Mouse (Mus musculus): ENCODE results near the gene Mtf2. TPM values are rescaled to one million over a fixed set of nuclear protein-coding genes. Genes with fewer than 3 reads are reported as not detected.
"Not testable (repeated sequence)": the region's sequence is repeated elsewhere in the genome, so short reads cannot be mapped to it uniquely, and the experiment has no call there.

The Mtf2 gene
- 10 to 100 TPM; 17.8 to 23.6 TPM for total RNA-seq (2021)
- long read RNA-seq, experiment 1, full-length matches to known transcripts, result 6 of 19 reads
- long read RNA-seq, experiment 1, partial matches to known transcripts, result 3 of 19 reads
- long read RNA-seq, experiment 1, other reads (novel, unspliced or antisense), result 10 of 19 reads
- long read RNA-seq, experiment 2, full-length matches to known transcripts, result 6 of 20 reads
- long read RNA-seq, experiment 2, partial matches to known transcripts, result 0 of 20 reads
- long read RNA-seq, experiment 2, other reads (novel, unspliced or antisense), result 14 of 20 reads

- peak; percentile 98 for DNase-seq
Measured at GRCm38 (mm10) chr5:108065465-108066411, at the start of gene Mtf2. Gene Mtf2 (plus strand): TSS chr5:108065674.

GRCm38 (mm10) chr5:108017232-108017631 is 48.2 kb upstream of the Mtf2 start:
- no peak for DNase-seq

DNA sequence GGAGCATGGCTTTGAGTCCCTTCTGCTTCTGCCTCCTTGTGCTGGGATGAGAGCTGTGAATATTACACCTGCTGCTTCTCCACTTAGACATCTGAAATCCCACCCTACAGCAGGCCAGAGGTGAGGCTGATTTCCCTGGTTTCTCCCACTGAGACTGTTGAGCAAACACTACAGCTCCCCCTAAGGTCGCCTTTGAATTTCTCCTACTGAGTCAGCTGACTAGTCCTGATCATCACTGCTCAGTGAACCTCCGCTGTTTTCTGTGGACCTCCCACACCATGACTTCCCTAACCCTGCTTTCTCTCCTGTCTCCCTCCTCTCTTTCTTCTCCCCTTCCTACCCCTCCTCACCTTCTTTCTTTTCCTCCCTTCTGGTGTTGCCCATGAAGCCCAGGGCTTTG is 46.1 kb upstream of the Mtf2 start:
- no peak for DNase-seq

GRCm38 (mm10) chr5:108021346-108021745 is 44.1 kb upstream of the Mtf2 start:
- no peak for DNase-seq

DNA sequence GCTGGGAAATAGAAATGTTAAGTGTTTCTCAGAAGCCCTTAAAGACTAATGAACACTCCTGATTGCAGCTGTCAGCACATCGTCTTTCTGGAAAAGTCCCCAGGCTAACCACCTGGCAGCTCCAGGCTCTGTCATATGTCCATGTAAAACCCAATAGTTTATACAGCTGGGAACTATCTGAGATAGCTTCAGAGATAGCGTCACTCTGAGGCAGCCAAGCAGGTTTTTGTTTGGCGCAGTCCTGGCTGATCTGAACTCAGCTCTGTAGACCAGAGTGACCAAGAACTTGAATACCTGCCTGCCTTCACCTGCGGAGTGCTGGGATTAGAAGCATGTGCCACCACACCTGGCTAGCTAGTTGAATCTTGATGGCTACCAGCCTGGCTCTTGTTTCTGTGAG is 37.2 kb upstream of the Mtf2 start:
- no peak for DNase-seq

- not testable (repeated sequence) for DNase-seq
Measured at GRCm38 (mm10) chr5:108028797-108029536, 36.5 kb upstream of the Mtf2 start.

DNA sequence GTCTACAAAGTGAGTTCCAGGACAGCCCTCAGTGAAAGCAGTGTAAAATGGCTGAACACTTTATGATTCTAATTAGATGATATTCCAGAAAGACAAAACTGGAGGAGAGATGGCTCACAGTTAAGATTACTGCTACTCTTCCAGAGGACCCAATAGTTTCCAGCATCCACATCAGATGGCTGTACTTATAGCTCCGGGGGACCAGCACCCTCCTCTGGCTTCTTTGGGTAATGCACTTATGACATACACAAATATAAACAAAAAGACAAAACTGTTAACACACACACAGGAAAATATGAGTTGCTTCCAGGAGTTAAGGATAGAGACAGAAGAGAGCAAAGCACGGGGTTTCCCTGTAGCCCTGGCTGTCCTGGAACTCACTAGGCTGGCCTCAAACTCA is 35.5 kb upstream of the Mtf2 start:
- peak; percentile 27 for DNase-seq

- no peak for DNase-seq
Measured at GRCm38 (mm10) chr5:108031267-108031666, 34.2 kb upstream of the Mtf2 start.

DNA sequence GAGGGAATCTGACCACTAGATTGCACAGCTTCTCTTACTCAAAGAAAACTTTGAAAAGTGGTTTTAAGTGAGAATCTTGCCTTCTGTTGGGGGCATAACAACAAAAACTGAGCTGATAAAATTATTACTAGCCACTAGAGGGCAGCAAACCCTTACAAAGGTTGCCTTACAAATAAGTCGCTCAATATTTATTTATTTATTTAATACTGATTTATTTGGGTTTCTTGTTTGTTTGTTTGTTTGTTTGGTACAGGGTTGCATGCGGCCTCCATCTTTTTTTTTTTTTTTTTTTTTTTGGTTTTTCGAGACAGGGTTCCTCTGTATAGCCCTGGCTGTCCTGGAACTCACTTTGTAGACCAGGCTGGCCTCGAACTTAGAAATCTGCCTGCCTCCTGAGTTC is 31.3 kb upstream of the Mtf2 start:
- DNase-seq, result no peak

- DNase-seq, result no peak
Measured at GRCm38 (mm10) chr5:108035523-108035922, 30.0 kb upstream of the Mtf2 start.

- DNase-seq, result no peak
Measured at GRCm38 (mm10) chr5:108042061-108042460, 23.4 kb upstream of the Mtf2 start.

DNA sequence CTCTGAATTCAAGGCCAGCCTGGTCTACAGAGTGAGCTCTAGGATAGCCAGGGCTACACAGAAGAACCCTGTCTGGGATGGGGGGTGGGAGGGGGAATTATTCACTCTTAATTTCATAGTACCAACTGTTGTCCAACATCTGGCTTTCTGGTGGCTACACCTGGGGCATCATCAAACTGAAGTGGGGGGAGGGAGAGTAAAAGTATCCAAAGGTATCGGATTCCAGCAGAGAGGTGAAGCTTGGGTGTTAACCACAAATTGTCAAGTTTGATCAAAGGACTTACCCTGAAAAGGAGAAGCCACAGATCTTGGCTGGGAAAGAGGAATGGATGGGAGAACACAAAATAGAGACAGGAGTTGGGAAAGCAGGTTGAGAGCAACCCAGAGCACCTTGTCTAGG is 21.6 kb upstream of the Mtf2 start:
- DNase-seq, result no peak

GRCm38 (mm10) chr5:108049711-108050268 is 15.7 kb upstream of the Mtf2 start:
- no peak for DNase-seq

GRCm38 (mm10) chr5:108051026-108051425 is 14.4 kb upstream of the Mtf2 start:
- DNase-seq, result no peak

DNA sequence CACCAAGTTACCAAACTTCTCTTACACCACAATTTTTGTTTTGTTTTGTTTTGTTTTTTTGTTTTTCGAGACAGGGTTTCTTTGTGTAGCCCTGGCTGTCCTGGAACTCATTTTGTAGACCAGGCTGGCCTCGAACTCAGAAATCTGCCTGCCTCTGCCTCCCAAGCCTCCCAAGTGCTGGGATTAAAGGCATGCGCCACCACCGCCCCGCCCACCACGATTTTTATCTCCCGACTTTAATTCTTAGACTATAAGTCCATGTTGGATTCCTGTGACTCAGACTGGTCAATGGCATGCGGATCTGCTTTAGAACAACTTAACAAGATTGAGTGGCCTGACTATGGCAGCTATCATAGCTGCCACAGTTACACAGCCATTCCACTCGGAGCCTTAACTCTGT is 13.7 kb upstream of the Mtf2 start:
- not testable (repeated sequence) for DNase-seq

GRCm38 (mm10) chr5:108052200-108052599 is 13.3 kb upstream of the Mtf2 start:
- no peak for DNase-seq

DNA sequence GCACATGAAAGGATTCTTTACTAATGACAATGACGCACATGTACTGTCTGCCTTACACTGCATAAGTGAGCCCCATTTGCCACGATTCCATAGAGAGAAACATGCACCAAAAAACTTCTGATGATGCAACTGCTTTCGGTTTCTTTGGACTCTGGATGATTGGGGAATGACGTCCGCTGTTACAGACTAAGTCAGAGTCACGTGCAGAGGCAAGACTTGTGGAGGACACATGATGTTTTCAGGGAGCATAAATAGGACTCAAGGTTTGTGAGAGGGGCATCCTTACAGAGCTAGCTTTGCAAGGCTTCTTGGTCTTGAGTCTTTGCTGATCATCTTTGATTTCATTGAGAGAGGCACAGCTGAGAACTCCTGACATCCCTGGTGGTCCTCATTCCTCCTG is 11.9 kb upstream of the Mtf2 start:
- DNase-seq, result no peak

DNA sequence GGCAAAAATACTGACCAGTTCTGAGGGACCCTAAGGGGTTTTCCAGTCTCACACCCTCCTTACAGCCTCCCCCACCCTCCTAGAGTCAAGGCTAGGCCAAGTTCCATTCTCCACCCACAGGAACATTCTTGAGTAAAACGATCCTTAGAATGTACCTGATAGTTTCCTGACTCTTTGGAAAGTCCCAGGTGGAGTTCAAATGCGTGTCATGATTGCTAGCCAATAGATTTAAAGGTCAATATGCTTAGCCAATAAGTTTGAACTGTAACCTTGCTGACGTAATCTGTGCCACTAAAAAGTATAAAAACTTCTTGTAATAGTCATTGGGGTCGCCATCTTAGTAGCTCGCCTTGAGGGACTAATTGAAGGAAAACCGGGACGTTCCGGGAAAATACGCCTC is 5.1 kb upstream of the Mtf2 start:
- no peak for DNase-seq

DNA sequence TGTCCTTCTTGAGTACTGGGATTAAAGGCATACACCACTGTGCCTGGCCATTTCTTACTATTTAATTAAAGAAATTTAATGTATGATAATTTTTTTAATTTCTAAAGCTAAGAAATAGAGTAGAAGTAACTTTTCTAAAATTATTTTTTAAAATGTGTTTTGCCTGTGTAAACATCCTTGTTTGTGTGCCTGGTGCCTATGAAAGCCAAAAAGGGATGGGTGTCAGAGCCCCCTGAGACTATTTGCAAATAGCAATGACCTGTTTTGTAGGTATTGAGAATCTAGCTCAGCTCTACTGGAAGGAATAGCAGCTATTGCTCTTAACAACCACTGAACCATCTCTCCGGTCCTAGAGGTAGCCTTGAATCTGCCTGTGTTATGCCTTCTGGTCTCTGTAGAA is 6.8 kb downstream of the Mtf2 start:
- DNase-seq, result no peak

GRCm38 (mm10) chr5:108076241-108076640 is 10.8 kb downstream of the Mtf2 start:
- no peak for DNase-seq

DNA sequence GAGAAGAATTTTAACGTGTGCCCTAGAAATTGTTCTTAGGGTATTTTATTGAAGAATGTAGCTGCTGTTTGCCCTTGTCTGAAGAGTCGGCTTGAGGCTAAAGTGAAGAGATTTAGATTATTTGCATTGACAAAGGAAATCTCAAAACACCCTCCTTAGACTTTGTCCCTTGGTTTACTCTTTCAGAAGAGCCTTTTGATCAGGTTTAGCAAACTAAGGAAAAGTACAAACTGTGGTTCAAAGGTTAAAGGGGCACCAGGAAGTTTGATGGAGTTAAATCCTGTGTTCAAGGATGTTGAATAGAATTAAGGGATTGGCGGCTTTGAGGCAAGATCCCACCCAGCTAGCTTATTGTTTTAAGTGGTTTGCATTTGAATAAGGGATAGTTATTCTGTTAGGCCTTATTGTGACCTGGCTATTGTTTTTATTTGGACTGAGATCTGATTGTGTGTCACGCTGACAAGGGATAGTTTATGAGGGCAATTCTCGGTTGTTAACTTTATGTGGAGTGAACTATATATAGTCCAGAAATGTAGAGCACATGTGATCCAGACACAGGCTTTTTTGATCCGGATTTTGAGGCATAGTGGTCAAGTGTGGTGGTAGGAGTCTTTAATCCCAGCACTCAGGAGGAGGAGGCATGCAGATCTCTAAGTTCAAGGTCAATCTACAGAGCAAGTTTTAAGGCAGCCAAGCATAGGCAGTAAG is 11.5 kb downstream of the Mtf2 start:
- DNase-seq, result no peak

- DNase-seq, result no peak
Measured at GRCm38 (mm10) chr5:108079603-108080002, 14.1 kb downstream of the Mtf2 start.

All from gastrocnemius, postnatal 10 days (tissue).